Mouse (Mus musculus) bone marrow, adult 2 months (tissue): ENCODE measurements around the gene Efna3.

ENCODE experiments used
- CTCF ChIP-seq: fragments of 200-500 bp; IDR thresholded peaks from 2 replicates; pipeline ENCODE4 v1.5.1; 2011; ENCODE audit warnings: low read length, control low read depth; ENCODE audit not compliant: control insufficient read depth, insufficient read depth
- POLR2A ChIP-seq: fragments of 200-500 bp; IDR thresholded peaks from 2 replicates; pipeline ENCODE4 v1.6.1; 2011; ENCODE audit warnings: low read depth, mild to moderate bottlenecking, control low read depth, low read length, borderline replicate concordance; ENCODE audit not compliant: control insufficient read depth

GRCm38 (mm10) chr3:89337062-89337720 lies 14.4 kb upstream of the Efna3 start:
- TF ChIP-seq POLR2A (no peak), CTCF (no peak)
